Mouse (Mus musculus) cerebellum, adult 9-10 months (tissue): ENCODE results near the gene Enpp4.

Experiments
- DNase-seq: peaks from one replicate; pipeline ENCODE4 v3.0.0; 2022

The Enpp4 gene

DNA sequence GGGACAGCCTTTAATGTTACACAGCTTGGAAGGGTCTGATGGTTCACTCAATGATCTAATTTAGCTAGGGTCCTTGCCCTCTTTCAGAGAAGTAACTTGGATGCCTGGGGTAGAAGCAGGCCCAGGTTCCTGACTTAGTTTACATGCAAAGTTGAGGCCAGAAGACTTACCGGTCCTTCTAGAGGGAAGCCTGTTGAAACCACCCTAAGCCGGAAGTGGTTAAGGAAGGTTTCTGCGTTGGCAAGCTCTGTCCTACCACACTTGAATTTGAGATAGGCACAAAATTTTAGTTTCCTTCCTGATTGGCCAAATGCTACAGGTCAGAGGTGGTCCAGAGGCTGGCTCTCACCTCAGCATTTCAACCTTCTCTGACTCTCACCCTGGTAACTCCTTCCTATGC is 17.4 kb downstream of the Enpp4 start:
- no peak for DNase-seq

DNA sequence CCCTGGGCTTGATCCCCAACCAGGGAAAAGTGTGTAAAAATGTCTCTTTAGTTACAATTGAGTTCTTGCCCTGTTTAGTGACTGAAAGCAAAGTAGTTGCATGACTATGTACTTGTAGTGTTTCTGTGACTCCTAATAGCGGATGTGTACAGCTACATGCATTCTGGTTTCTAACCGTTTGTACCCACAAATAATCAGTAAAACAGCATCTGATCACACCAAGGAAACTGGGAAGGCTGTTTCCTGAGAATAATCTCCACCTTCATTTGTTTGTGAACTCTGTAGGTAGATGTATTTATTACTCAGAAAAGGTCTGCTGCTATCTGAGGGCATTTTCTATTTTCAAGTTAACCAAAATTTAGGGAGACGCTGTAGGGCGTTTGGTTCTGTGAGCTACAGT is 22.5 kb downstream of the Enpp4 start:
- DNase-seq: no peak

DNA sequence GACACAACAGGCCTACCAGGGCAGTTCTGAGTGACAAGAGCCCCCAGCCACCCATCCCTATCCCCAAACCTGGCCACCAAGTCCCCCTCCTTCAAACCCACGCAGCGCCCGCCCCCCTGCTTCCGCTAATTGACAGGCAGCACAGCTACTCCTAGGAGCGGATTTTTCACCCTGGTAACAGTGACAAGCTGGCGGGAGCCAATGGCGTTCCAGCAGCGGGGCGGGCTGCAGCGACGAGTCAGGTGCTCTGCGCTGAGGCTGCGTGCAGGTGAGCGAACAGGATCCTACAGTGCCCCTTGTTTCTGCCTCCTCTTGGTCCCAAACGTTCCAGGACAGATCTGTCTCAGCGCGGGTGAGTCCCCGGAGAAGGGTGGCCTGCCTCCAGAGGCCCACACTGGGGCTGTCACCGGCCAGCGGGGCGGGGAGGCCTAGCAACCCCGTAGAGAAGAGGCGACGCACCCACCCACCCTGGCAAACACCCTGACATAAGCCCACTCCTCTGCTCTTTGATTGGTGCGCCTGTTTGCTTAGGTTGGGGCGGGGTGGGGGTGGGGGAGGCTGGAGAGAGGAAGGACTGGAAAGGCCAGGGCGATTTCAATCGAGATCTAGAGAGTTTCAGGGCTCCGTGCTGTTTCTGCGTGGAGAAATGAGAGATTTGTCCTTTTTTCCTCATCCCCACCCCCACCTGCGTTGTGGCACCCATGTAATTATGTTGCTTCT is 26.8 kb downstream of the Enpp4 start, which contains the start of gene Enpp5:
Gene Enpp5, plus strand, starts transcription at position 183 of the 720 bp plus-strand sequence.
- DNase-seq: peak; percentile 93

DNA sequence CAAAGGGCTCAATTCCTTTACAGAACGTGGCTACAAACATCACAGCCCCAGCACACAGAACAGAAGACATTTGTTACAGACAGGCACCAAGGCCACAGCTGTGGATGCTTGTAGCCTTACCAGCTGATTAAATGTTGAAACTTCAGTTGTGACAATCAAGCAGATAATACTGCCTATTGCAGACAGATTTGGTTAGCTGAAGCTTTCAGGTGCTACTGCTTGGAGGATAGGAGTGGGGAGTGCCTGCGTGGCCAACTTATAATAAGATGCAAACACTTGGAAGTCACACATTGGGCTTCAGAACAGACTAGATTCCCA is 27.8 kb downstream of the Enpp4 start:
- peak; percentile 19 for DNase-seq

DNA sequence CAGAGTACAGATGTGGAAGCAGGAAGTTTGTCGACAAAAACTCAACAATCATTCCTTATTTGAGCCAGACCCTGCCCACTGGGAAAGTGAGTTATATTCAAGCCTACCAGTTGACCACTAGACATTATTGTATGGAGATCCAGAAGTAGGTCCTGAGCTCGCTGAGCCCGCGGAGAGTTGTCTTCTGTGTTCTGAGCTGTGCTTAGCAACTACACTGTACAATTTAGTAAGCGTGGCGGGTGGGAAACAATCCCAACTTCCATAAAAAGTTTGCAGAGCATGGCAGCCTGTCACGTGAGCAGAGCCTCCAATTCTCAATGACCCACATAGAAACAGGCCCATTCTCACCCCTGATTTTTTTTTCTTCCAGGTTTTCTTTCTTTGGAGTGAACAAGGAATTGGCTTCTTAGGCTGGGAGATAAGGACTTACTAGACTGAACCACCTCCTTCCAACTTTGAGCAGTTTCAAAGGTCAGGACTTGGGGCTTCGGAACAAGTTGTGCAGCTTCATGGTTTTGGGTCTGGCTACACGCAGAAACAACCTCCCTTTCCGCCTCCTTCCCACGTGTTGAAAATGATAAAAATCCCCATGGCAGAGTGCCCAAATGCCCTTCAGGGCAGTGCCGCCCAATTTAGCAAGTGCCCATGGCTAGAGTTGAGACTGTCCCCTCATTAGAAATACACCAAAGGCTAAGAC is 28.3 kb downstream of the Enpp4 start:
- DNase-seq: peak; percentile 31

DNA sequence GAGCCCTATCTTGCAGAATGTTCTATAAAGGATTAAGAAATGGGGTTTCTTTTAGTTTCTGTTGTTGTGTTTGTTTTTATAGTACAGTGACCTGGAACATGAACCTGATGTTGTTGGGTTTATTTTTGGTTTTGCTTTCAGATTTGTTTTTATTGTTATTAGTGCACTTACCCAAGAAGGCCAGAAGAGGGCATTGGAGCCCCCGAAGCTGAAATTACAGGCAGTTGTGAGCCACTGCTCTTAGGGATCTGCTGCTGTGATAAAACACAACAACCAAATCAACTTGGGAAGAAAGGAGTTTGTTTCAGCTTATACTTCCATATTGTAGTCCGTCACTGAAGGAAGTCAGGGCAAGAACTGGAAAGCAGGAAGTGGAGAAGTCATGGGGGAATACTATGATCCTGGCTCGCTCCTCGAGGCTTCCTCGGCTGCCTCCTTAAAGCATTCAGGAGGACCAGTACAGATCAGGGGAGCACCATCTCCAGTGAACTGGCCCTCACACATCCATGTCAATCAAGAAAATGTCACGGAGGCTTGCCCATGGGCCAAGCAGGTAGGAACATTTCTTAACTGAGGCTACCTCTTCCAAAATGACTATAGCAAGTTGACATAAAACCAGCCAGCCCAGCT is 29.4 kb downstream of the Enpp4 start:
- DNase-seq: peak; percentile 60

DNA sequence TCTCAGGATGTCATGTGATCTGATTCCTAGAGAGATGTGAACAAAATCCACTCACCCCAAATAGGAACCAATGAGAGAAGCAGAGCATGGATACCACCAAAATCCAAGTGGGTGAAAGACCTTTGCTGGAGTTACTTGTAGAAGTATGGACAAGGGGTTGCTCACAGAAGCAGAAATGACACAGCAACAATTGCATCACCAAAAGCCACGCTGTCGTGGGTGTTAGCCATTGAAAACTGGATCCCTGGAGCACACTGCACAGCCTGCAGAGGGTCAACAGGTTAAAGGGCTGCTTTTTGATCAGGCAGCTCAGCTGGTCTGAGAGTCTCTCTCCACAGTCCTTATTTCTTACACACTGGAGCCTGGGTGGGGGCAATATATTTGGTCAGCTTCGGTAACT is 30.0 kb downstream of the Enpp4 start:
- DNase-seq: no peak

DNA sequence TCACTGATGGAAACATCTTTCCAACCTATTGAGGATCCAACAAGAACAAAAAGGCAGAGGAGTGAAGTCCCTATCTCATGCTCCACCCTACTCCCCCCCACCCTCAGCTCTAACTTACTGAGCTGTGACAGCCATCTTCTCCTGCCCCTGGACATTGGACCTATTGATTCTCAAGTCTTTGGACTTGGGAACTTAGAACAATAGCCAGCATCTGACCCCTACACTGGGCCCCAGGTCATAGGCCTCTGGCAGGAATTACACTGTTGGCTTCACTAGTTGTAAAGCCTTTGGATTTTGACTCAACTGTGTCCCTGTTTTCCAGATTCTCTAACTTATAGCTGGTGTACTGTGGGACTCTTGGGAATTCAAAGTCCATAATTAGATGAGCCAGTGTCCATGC is 33.9 kb downstream of the Enpp4 start:
- no peak for DNase-seq

DNA sequence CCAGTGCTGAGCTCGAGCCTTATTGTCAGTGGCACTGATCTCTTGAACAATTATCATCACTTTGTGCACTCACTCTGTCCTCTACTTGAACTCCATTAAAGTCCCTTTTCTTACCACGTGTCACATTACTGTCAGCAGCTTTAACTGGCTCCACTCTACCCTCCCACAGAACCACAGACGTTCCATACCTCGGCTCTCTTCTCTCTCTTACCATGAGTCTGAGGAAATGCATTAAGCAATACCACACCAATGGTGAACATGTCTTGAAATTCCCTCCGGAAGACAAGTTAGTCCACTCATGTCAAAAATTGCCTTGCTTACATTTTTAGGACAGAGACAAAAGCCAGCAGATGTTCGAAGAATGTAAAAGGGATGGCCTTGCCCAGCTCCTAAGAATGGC is 36.7 kb downstream of the Enpp4 start:
- DNase-seq: no peak

DNA sequence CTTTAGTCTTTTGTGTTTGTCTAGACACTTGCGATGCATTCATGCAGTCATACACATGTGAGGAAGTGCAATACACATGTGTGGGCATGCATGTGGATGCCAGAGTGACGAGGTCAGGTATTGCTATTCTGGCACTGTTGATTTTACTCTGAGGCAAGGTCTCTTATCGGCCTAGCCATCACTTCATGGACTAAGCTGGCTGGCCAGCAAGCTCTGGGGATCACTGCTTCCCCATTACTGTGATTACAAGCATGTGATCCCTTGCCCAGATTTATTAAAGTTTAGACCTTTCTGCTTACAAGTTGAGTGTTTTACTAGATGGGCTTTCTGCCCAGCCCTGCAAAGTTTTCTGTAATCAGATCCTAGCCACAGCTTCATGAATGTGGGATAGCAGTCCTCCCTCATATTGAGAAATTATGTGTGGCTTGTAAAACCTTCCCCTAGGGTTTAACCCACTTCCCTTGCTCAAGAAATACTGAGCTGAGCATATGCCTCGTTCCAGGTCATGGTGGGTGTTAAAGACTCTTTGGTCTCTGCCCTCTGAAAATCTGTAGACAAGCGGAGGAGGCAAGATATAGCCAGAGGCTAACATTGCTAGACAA is 44.2 kb downstream of the Enpp4 start:
- DNase-seq: no peak

DNA sequence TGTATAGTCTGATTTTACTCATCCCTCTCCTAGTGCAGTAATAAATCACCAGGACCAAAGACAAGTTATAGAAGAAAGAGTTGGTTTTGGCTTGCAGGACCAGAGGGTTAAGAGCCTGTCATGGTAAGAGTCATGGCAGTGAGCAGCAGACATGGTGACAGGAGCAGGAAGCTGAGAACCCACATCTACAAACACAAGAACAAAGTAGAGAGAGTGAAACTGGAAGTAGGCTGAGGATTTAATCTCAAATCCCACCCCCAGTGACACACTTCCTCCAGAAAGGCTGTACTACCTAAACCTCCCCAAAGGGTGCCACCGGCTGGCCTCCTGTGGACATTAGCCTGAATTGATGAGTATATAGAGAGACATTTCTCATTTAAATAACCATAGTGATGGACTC is 44.8 kb downstream of the Enpp4 start:
- no peak for DNase-seq

DNA sequence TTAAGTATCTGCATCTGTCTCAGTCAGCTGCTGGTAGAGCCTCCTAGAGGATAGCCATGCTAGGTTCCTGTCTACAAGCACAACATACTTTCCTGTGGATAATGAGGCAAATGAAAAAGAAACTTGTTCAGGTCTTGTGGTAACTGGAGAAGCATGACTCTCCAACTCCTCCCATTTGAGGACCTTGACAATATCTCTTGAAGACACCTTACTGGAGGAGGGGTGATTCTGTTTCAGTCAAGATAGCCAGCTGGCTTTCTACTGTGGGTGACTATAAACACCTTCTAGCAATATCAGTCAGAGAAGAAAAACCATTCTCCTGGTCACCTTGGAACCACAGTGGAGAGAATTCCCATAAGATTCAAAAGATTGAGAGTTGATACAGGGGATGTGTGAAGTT is 47.5 kb downstream of the Enpp4 start:
- no peak for DNase-seq

DNA sequence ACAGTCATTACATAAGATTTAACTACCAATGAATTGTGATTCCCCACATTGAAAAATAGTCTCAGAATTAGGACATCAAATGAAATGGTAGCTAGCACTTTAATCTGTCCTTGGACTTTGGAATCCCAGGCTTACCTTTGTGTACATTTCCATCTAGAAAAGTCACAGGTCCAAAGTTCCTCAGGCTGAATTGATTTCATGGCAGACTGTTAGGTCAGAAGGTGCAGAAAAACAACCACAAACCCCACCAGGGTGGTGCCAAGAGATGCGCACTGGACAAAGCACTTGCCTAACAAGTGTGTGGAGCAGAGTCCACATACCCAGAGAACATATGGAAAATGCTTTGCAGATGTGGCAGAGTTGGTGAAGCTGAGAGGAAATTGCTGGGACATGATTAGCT is 48.5 kb downstream of the Enpp4 start:
- DNase-seq: no peak

DNA sequence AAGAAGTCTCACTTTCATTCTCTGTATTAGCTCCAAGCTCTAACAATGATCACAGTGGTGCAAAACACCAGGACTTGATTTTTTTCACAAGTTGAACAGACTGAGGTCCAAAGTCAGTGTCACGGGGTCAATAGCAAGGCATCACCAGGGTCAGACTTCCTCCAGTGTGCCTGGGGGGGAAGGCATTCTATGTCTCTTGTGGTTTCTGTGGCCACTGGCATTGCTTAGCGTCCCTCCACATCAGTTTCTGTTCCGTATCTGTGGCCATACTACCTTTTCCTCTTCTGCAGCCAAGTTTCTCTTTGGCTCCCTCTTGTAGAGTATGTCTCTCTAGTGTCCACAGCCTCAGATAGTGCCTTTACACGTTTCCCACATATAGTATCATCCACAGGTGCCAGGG is 52.2 kb downstream of the Enpp4 start:
- DNase-seq: no peak
